Mouse (Mus musculus) frontal cortex, postnatal 10 days (tissue): ENCODE results near the gene Cplx3.

ENCODE experiments used
- DNase-seq, 2 experiments: peaks; one replicate each; pipeline ENCODE4 v3.0.0; 2022; ENCODE audit warnings: low spot score in 2 of 2, mixed read lengths in 1 of 2

The Cplx3 gene

GRCm38 (mm10) chr9:57560263-57560662 lies 45.8 kb downstream of the Cplx3 start:
- DNase-seq: no peak

- DNase-seq: no peak
Observed at GRCm38 (mm10) chr9:57559568-57559967, 46.5 kb downstream of the Cplx3 start.

GRCm38 (mm10) chr9:57558625-57559024 lies 47.5 kb downstream of the Cplx3 start:
- no peak for DNase-seq

DNA sequence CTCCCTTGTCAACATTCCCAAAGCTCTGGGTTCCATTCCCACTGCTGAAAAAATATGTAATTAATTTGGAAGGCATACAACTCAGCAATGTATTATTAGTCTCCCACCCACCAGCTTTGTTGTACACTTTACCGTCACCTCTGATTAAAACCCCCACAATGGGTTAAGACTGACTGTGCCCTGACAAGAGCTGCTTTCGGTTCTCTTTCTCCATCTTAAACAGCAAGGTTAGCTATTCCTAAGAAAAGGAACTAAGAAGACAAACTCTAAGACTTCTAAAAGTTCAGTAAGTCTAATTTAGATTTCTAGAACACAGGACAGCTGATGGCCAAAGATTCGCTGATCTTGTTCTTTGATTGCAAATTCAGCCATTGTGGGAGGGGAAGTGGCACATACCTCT lies 48.9 kb downstream of the Cplx3 start:
- DNase-seq: no peak

DNA sequence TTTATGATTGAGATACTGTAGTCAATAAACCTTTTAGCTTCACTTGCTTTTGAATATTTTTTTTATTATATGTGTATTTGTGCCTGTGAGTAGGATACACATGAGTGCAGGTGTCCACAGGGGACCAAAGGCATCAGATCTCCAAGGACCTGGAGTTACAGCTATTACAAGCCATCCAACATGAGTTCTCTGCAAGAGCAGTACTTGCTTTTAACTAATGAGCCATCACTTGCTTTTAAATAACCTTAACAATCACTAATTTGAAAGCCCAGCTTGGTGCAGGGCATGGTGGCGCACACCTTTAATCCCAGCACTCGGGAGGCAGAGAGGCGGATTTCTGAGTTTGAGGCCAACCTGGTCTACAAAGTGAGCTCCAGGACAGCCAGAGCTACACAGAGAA lies 51.3 kb downstream of the Cplx3 start:
- no peak for DNase-seq

DNA sequence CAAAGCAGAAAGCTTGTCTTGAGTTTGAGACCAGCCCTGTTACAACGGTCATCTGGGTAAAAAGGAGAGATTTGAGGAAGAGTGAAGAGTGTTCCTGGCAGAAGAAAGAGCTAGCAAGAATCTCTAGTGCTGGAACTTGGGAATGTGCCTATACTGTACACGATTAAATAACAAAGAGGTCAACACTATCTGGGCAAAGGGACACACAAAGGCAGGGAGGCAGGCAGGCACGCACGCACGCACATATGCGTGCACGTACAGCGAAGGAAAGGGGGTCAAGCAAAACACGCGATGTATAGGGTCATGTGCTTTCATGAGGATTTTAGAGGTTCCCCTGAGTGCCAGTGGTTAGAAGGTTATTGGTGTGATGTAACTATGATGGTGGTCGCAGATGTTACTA lies 53.0 kb downstream of the Cplx3 start:
- no peak for DNase-seq

- DNase-seq: peak in 1 of 2 experiments; percentile 74
Observed at GRCm38 (mm10) chr9:57552139-57552887, 53.8 kb downstream of the Cplx3 start, which contains the start of gene Mpi. Mpi (minus strand) TSS chr9:57552763.

DNA sequence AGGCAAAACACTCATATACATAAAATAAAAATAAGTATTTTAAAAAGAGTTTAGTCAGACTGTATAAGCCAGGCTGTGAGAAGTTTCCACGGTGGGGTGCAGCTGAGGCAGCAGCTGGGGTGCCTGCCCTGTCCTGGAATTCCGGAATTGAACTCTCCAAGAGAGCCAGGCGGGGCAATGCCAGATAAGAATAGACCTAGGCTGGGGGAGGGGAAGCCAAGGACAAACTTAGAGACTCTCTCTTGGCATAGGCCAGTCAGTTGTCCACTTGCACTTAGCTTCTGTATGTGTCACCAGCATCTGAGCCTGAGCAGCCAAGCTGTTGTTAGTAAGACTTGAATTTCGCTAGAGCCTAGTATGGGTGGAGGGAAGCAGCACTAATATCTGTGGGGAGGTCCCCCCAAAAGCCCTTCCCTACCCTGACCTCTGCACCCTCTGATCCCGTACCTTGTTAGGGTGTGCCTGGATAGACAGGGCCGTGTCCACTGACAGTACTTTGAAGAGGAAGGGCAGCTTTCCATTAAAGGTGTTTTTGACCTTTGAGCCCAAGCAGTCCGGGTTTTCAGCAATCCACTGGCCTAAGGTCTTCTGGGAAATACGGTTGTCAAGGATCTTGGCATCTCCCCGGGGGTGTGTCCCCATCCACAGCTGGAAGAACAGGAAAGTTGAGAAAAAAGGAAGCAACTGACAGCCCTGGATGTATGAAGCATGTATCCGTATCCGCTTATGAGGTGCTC lies 55.8 kb downstream of the Cplx3 start:
- DNase-seq: no peak
